Mouse (Mus musculus): ENCODE measurements around the gene Dcaf6.

Gene Dcaf6

GRCm38 (mm10) chr1:165282222-165282966 lies 177.9 kb downstream of the Dcaf6 start:
- in situ Hi-C loops (cut with MboI; ENCODE audit: unreplicated experiment in 2 of 2): no loop called here

GRCm38 (mm10) chr1:165281351-165282221 lies 178.7 kb downstream of the Dcaf6 start:
- in situ Hi-C loops (cut with MboI; ENCODE audit: unreplicated experiment in 2 of 2): no loop called here

GRCm38 (mm10) chr1:165280741-165281140 lies 179.5 kb downstream of the Dcaf6 start:
- in situ Hi-C loops (cut with MboI; ENCODE audit: unreplicated experiment in 2 of 2): no loop called here
